Mouse (Mus musculus): ENCODE results near the gene Adat3. TPM values are rescaled to one million over a fixed set of nuclear protein-coding genes. Genes with fewer than 3 reads are reported as not detected.

The Adat3 gene
- polyA plus RNA-seq, 1 experiment, result 10.0 TPM

DNA sequence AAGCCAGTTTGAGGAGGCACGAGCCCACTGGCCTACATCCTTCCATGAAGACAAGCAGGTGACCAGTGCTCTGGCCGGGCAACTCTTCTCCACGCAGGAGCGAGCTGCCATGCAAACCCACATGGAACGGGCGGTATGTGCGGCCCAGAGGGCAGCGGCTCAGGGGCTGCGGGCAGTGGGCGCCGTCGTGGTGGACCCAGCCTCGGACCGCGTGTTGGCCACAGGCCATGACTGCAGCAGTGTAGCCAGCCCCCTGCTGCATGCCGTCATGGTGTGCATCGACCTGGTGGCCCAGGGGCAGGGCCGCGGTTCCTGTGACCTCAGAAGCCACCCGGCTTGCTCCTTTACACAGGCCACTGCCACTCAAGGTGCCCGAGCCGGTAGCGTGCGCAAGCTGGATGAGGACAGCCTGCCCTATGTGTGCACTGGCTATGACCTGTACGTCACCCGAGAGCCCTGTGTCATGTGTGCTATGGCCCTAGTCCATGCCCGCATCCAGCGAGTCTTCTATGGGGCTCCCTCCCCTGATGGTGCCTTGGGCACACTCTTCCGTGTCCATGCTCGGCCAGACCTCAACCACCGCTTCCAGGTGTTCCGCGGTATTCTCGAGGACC is 4.2 kb downstream of the Adat3 start:
- WGBS, result 93% methylated on average over 34 of the region's 34 CpGs
- TF ChIP-seq POLR2A (IDR thresholded peaks at IDR 0.05; ENCODE audit: borderline replicate concordance, extremely low read depth, low read depth, low read length) (no peak), CTCF (IDR thresholded peaks at IDR 0.05; ENCODE audit: insufficient read depth, low read length) (no peak)
- Histone ChIP-seq H3K4me3 (replicated peaks; ENCODE audit: extremely low read depth, low read depth, low read length) (no peak overlapping the region), H3K4me1 (ENCODE audit: control insufficient read depth, insufficient read depth, low read length) (peaks cover 7% of the 10 kb centered on the region; the same call in 1 of the 2 replicates)
- no peak for DNase-seq

DNA sequence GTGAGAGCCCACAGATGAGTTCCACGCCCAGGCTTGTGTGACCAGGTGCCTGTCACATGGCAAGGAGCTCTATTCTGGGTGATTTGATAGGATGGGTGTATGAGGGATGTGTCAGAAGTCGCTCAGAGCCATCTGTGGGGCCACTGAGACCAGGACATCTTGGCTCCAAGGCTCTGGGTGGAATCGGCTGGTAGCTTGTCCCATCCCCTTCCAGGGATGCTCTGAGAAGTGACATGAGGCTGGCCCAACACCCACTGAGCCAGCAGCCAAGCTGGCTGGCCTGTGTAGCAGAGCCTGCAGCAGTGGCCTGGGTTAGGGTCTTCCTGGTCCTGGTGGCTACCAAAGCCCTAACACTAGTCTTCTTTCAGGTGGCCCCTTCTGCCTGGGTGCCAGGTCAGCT is 5.8 kb downstream of the Adat3 start:
- WGBS, result 85% methylated on average over 3 of the region's 3 CpGs
- peaks cover 4% of the 10 kb centered on the region; the same call in 1 of the 2 replicates for H3K4me1 ChIP-seq (ENCODE audit: control insufficient read depth, insufficient read depth, low read length)
- TF ChIP-seq POLR2A (IDR thresholded peaks at IDR 0.05; ENCODE audit: borderline replicate concordance, extremely low read depth, low read depth, low read length), result no peak
- TF ChIP-seq CTCF (IDR thresholded peaks at IDR 0.05; ENCODE audit: insufficient read depth, low read length), result no peak
- H3K4me3 ChIP-seq (replicated peaks; ENCODE audit: extremely low read depth, low read depth, low read length), result no peak overlapping the region
- DNase-seq, result no peak

DNA sequence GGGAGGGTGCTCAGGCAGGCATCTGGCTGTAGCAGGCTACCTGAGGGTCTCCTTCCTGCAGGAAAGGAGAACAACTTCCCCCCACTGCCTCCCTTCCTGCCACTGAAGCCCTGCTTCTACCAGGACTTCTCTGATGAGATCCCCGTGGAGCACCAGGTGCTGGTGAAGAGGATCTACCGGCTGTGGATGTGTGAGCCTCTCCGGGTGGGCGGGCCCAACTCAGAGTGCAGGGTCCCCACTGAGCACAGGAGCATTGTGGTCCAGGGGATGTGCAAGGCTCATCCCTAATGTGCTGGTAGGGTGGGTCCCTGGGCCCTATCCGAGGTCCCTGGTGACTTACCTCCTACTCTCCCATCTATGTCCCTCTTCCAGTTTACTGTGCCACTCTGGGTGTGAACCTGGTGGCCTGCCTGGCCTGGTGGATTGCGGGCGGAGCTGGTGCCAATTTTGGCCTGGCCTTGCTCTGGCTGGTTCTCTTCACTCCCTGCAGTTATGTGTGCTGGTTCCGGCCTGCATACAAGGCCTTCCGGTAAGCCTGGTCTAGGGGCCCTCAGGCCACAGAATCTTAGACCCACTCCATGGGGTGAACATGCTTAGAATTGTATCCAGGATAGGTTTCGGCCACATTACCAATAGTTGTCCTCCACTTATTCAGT is 6.7 kb downstream of the Adat3 start:
- Histone ChIP-seq H3K4me1 (ENCODE audit: control insufficient read depth, insufficient read depth, low read length) (peaks cover 4% of the 10 kb centered on the region; the same call in 1 of the 2 replicates), H3K4me3 (replicated peaks; ENCODE audit: extremely low read depth, low read depth, low read length) (no peak overlapping the region)
- 88% methylated on average over 10 of the region's 10 CpGs for WGBS
- TF ChIP-seq POLR2A (IDR thresholded peaks at IDR 0.05; ENCODE audit: borderline replicate concordance, extremely low read depth, low read depth, low read length) (no peak), CTCF (IDR thresholded peaks at IDR 0.05; ENCODE audit: insufficient read depth, low read length) (no peak)
- DNase-seq, result no peak

DNA sequence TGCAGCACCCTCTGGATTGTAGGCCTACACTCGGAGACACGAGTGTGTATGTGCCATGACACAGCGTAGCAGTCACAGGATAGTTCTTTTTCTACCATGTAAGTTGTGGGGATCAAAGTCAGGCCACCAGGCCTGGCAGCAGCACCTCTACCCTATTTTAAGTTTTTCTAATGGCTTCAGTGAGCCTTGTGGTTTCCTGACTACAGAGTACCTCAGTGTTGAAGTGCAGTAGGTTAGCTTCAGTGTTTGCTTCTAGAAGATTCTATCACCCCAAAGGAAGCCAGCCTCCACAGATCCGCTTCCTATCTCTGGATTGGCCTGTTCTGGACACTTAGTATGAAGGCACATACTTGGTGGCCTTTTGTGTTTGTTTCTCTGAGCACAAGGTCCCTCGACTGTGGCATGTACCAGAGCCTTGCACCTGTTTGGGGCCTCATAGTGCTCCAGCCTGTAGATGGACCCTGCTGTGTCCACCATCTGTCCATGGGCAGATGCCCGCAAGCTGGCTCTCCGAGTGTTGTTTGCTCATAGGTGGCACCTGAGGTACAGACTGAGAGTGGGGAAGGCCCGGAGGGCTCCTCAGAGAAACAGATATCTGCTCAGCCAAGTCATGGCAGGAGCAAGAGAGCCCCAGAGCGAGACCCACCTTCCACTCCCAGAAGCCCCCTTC is 7.6 kb downstream of the Adat3 start:
- no peak overlapping the region for H3K4me3 ChIP-seq (replicated peaks; ENCODE audit: extremely low read depth, low read depth, low read length)
- WGBS, result 86% methylated on average over 9 of the region's 9 CpGs
- H3K4me1 ChIP-seq (ENCODE audit: control insufficient read depth, insufficient read depth, low read length), result peaks cover 4% of the 10 kb centered on the region; the same call in 1 of the 2 replicates
- no peak for TF ChIP-seq POLR2A (IDR thresholded peaks at IDR 0.05; ENCODE audit: borderline replicate concordance, extremely low read depth, low read depth, low read length)
- TF ChIP-seq CTCF (IDR thresholded peaks at IDR 0.05; ENCODE audit: insufficient read depth, low read length), result no peak
- DNase-seq, result no peak

DNA sequence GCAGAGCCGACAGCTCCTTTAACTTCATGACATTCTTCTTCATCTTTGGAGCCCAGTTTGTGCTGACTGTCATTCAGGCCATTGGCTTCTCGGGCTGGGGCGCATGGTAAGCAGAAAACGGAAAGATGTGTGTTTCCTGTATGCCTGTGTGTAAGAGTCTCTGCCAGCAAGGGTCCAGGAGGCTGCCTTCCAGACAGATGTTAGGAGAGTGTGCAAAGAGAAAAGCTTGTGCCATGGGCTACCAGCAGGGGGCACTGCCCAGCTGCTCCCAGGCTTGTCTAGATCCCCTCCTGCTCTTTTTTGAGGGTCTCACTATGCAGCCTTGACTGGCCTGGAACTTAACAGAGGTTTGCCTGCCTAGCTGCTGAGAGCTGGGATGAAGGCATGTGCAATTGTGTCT is 8.3 kb downstream of the Adat3 start:
- DNase-seq, result peak; percentile 51
- Histone ChIP-seq H3K4me3 (replicated peaks; ENCODE audit: extremely low read depth, low read depth, low read length) (no peak overlapping the region), H3K4me1 (ENCODE audit: control insufficient read depth, insufficient read depth, low read length) (peaks cover 4% of the 10 kb centered on the region; the same call in 1 of the 2 replicates)
- TF ChIP-seq POLR2A (IDR thresholded peaks at IDR 0.05; ENCODE audit: borderline replicate concordance, extremely low read depth, low read depth, low read length) (no peak), CTCF (IDR thresholded peaks at IDR 0.05; ENCODE audit: insufficient read depth, low read length) (peak; percentile 86)
- WGBS, result 32% methylated on average over 4 of the region's 4 CpGs

DNA sequence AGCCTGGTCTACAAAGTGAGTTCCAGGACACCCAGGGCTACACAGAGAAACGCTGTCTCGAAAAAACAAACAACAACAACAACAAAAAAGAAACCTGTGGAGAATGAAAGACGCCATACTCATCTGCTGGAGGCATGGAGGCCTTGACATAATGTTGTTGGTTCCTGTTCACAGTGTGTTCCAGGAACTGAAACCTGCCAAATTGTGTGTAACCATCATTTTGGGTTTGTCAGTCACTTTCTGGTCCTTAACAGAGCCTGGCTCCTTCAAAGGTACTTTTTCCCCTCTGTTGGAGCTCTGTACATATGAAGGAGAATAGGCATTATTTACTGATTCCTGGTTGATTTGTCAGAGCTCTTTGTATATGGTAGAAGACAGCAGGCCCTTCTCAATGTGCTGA is 9.2 kb downstream of the Adat3 start:
- WGBS, result 94% methylated on average over 3 of the region's 3 CpGs
- DNase-seq, result no peak
- Histone ChIP-seq H3K4me3 (replicated peaks; ENCODE audit: extremely low read depth, low read depth, low read length) (no peak overlapping the region), H3K4me1 (ENCODE audit: control insufficient read depth, insufficient read depth, low read length) (peaks cover 4% of the 10 kb centered on the region; the same call in 1 of the 2 replicates)
- TF ChIP-seq CTCF (IDR thresholded peaks at IDR 0.05; ENCODE audit: insufficient read depth, low read length), result no peak

DNA sequence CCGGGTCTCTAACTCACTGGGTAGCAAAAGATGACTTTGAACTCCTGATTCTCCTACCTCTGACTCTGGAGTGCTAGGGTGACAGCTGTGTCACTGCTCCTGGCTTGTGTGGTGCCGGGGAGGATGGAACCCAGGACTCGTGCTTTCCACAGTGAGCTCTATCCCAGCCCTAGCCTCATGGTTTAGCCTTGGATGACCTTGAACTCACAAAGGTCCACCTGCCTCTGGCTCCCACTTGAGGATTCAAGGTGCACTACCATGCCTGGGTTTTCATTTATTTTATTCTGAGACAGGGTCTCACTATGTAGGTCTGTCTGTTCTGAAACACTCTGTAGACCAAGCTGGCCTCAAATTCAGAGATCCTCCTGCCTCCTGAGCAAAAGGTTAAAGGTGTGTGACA is 11.1 kb downstream of the Adat3 start:
- WGBS, result 83% methylated on average over 3 of the region's 3 CpGs
- TF ChIP-seq POLR2A (IDR thresholded peaks at IDR 0.05; ENCODE audit: borderline replicate concordance, extremely low read depth, low read depth, low read length), result no peak
- TF ChIP-seq CTCF (IDR thresholded peaks at IDR 0.05; ENCODE audit: insufficient read depth, low read length), result no peak
- DNase-seq, result no peak
- H3K4me1 ChIP-seq (ENCODE audit: control insufficient read depth, insufficient read depth, low read length), result peaks cover 4% of the 10 kb centered on the region; the same call in 1 of the 2 replicates
- no peak overlapping the region for H3K4me3 ChIP-seq (replicated peaks; ENCODE audit: extremely low read depth, low read depth, low read length)

DNA sequence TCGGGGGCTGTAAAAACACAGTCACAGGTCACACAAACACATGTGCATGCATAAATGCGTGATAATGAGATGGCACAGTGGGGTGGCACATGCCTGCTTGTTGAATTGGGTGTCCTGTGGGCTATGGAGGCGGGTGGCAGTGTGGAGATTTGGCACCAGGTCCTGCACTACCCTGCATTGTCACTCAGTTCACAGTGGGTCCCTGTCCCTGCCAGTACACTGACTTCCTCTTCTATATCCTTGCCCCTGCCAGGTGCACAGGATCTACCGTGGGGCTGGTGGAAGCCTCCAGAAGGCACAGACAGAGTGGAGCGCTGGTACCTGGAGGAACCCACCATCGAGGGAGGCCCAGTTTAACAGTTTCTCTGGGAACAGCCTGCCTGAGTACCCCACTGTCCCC is 11.7 kb downstream of the Adat3 start:
- Histone ChIP-seq H3K4me3 (replicated peaks; ENCODE audit: extremely low read depth, low read depth, low read length) (no peak overlapping the region), H3K4me1 (ENCODE audit: control insufficient read depth, insufficient read depth, low read length) (peaks cover 4% of the 10 kb centered on the region; the same call in 1 of the 2 replicates)
- TF ChIP-seq CTCF (IDR thresholded peaks at IDR 0.05; ENCODE audit: insufficient read depth, low read length) (no peak), POLR2A (IDR thresholded peaks at IDR 0.05; ENCODE audit: borderline replicate concordance, extremely low read depth, low read depth, low read length) (no peak)
- 82% methylated on average over 6 of the region's 6 CpGs for WGBS
- DNase-seq, result no peak

DNA sequence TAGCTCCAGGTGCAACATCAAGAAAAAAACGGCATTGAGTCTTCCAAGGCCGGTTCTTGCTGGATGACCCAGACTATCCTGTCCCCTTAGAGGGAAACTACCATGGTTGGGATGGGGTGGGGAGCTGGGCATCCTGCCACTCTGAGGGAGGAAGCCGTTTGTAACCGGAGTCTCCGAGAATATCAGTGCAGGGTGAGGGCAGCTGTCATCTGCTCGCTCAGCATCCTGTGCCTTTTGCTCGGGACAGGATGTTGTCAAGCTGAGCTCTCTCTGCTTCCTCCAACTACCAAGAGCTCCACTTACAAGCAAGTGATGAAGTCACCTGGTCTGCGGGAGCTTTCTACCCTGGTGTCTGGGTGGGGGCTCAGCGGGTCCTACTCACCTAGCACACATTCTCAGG is 15.5 kb downstream of the Adat3 start:
- Histone ChIP-seq H3K4me1 (ENCODE audit: control insufficient read depth, insufficient read depth, low read length) (peaks cover 1% of the 10 kb centered on the region; the same call in 1 of the 2 replicates), H3K4me3 (replicated peaks; ENCODE audit: extremely low read depth, low read depth, low read length) (no peak overlapping the region)
- WGBS, result 40% methylated on average over 9 of the region's 9 CpGs
- no peak for TF ChIP-seq CTCF (IDR thresholded peaks at IDR 0.05; ENCODE audit: insufficient read depth, low read length)
- TF ChIP-seq POLR2A (IDR thresholded peaks at IDR 0.05; ENCODE audit: borderline replicate concordance, extremely low read depth, low read depth, low read length), result peak; percentile 14; the same call in 1 of the 2 replicates
- no peak for DNase-seq

All from lung, adult 2 months (tissue).